Mouse (Mus musculus) forebrain, embryonic 11.5 days (tissue): Measurements from ENCODE around the gene Lingo1. TPM values are rescaled to one million over a fixed set of nuclear protein-coding genes. Genes with fewer than 3 reads are reported as not detected.

ENCODE experiments used
- ATAC-seq: fragments of 200-750 bp; cut with Nextera tagmentation; replicated peaks from 2 replicates; pipeline ENCODE4 v1.8.0; 2017; ENCODE audit warnings: moderate TSS enrichment; ENCODE audit not compliant: low FRiP score
- DNase-seq: peaks from one replicate; pipeline ENCODE4 v3.0.0-alpha.2; 2017; ENCODE audit warnings: low spot score
- H3K27ac ChIP-seq: fragments of 300-500 bp; sonication (generic); 2 replicates; pipeline ENCODE4 v1.5.1; 2014; ENCODE audit warnings: low read depth, low read length
- H3K27me3 ChIP-seq: fragments of 300-500 bp; sonication (generic); 2 replicates; pipeline ENCODE4 v1.6.1; 2014; ENCODE audit warnings: mild to moderate bottlenecking, low read length, mixed read lengths; ENCODE audit not compliant: control insufficient read depth, insufficient read depth
- H3K36me3 ChIP-seq: fragments of 300-500 bp; sonication (generic); 2 replicates; pipeline ENCODE4 v1.6.1; 2014; ENCODE audit warnings: mild to moderate bottlenecking, low read length, moderate library complexity, mixed read lengths; ENCODE audit not compliant: control insufficient read depth, insufficient read depth
- H3K4me1 ChIP-seq: fragments of 300-500 bp; sonication (generic); replicated peaks from 2 replicates; pipeline ENCODE4 v1.6.1; 2014; ENCODE audit warnings: low read length, mixed read lengths; ENCODE audit not compliant: control insufficient read depth, insufficient read depth
- H3K4me2 ChIP-seq: fragments of 300-500 bp; sonication (generic); 2 replicates; pipeline ENCODE4 v1.6.1; 2014; ENCODE audit warnings: low read depth, mild to moderate bottlenecking, low read length, moderate library complexity, mixed read lengths; ENCODE audit not compliant: severe bottlenecking
- H3K4me3 ChIP-seq: fragments of 300-500 bp; sonication (generic); 2 replicates; pipeline ENCODE4 v1.5.1; 2014; ENCODE audit warnings: low read depth, low read length
- H3K9ac ChIP-seq: fragments of 300-500 bp; sonication (generic); 2 replicates; pipeline ENCODE4 v1.6.1; 2014; ENCODE audit warnings: low read length
- H3K9me3 ChIP-seq: fragments of 300-500 bp; sonication (generic); 2 replicates; pipeline ENCODE4 v1.6.1; 2016; ENCODE audit warnings: low read length, mixed read lengths; ENCODE audit not compliant: control insufficient read depth
- WGBS: fragments of 180-500 bp; shearing (Covaris S2); extraction: QIAGEN DNeasy Blood & Tissue Kit; methylation state at CpG from one replicate; pipeline ENCODE4 v1.1.7; 2014; 5-methylcytosine and 5-hydroxymethylcytosine counted together
- polyA plus RNA-seq: library from polyadenylated mRNA; unstranded; fragments of >200 nt; fragmentation: Nextera tagmentation; extraction: Ambion mirVana; gene quantifications from 2 replicates; pipeline ENCODE4 v1.2.1, GENCODE M21; 2014

Lingo1 gene
- polyA plus RNA-seq, 1 experiment from 2014 or later = 2.5 TPM

GRCm38 (mm10) chr9:56746195-56746925 lies 49.9 kb downstream of the Lingo1 start:
- peak; percentile 69 for DNase-seq
- no peaks in the 10 kb centered on the region for H3K9me3 ChIP-seq
- WGBS = 47% methylated on average over 14 of the region's 14 CpGs
- H3K4me3 ChIP-seq = no peak overlapping the region
- peak; percentile 66 for ATAC-seq
- no peak overlapping the region for H3K4me2 ChIP-seq
- no peak overlapping the region for H3K27ac ChIP-seq
- H3K36me3 ChIP-seq = no peaks in the 10 kb centered on the region
- peaks cover 4% of the 10 kb centered on the region; the same call in 1 of the 2 replicates for H3K4me1 ChIP-seq
- H3K27me3 ChIP-seq = peaks cover 17% of the 10 kb centered on the region
- H3K9ac ChIP-seq = no peak overlapping the region

- ATAC-seq = no peak
- no peaks in the 10 kb centered on the region for H3K36me3 ChIP-seq
- no peaks in the 10 kb centered on the region for H3K9me3 ChIP-seq
- H3K4me3 ChIP-seq = no peak overlapping the region
- WGBS = 65% methylated on average over 5 of the region's 5 CpGs
- peaks cover 17% of the 10 kb centered on the region for H3K27me3 ChIP-seq
- no peak overlapping the region for H3K27ac ChIP-seq
- DNase-seq = no peak
- H3K9ac ChIP-seq = no peak overlapping the region
- H3K4me2 ChIP-seq = no peak overlapping the region
- H3K4me1 ChIP-seq = peaks cover 4% of the 10 kb centered on the region; the same call in 1 of the 2 replicates
These were observed 51.9 kb downstream of the Lingo1 start for GRCm38 (mm10) chr9:56744369-56744768.

GRCm38 (mm10) chr9:56739181-56739737 lies 57.0 kb downstream of the Lingo1 start:
- DNase-seq (no peak), ATAC-seq (no peak)
- no peaks in the 10 kb centered on the region for H3K9me3 ChIP-seq
- peaks cover 9% of the 10 kb centered on the region for H3K27me3 ChIP-seq
- no peak overlapping the region for H3K4me3 ChIP-seq
- no peak overlapping the region for H3K27ac ChIP-seq
- H3K9ac ChIP-seq = no peak overlapping the region
- no peaks in the 10 kb centered on the region for H3K4me1 ChIP-seq
- H3K4me2 ChIP-seq = no peak overlapping the region
- no peaks in the 10 kb centered on the region for H3K36me3 ChIP-seq
- 65% methylated on average over 5 of the region's 5 CpGs for WGBS

GRCm38 (mm10) chr9:56738261-56739171 lies 57.8 kb downstream of the Lingo1 start:
- WGBS = 45% methylated on average over 9 of the region's 9 CpGs
- Histone ChIP-seq H3K9ac (no peak overlapping the region), H3K4me3 (no peak overlapping the region), H3K27ac (no peak overlapping the region), H3K9me3 (no peaks in the 10 kb centered on the region), H3K36me3 (no peaks in the 10 kb centered on the region), H3K27me3 (peaks cover 5% of the 10 kb centered on the region; the same call in 1 of the 2 replicates), H3K4me1 (no peaks in the 10 kb centered on the region), H3K4me2 (no peak overlapping the region)
- DNase-seq (peak; percentile 86), ATAC-seq (no peak)

- H3K4me2 ChIP-seq = no peak overlapping the region
- no peaks in the 10 kb centered on the region for H3K27me3 ChIP-seq
- no peak overlapping the region for H3K9ac ChIP-seq
- no peaks in the 10 kb centered on the region for H3K4me1 ChIP-seq
- ATAC-seq (no peak), DNase-seq (no peak)
- no peak overlapping the region for H3K4me3 ChIP-seq
- H3K36me3 ChIP-seq = no peaks in the 10 kb centered on the region
- H3K27ac ChIP-seq = no peak overlapping the region
- WGBS = 73% methylated on average over 6 of the region's 6 CpGs
- H3K9me3 ChIP-seq = no peaks in the 10 kb centered on the region
These were observed 61.9 kb downstream of the Lingo1 start for GRCm38 (mm10) chr9:56734398-56734797.

- H3K9me3 ChIP-seq = no peaks in the 10 kb centered on the region
- H3K27me3 ChIP-seq = no peaks in the 10 kb centered on the region
- no peak overlapping the region for H3K27ac ChIP-seq
- H3K4me3 ChIP-seq = no peak overlapping the region
- no peak for ATAC-seq
- DNase-seq = no peak
- H3K4me1 ChIP-seq = peaks cover 8% of the 10 kb centered on the region
- H3K36me3 ChIP-seq = no peaks in the 10 kb centered on the region
- no peak overlapping the region for H3K9ac ChIP-seq
- no peak overlapping the region for H3K4me2 ChIP-seq
- 60% methylated on average over 2 of the region's 2 CpGs for WGBS
These were observed 65.3 kb downstream of the Lingo1 start for GRCm38 (mm10) chr9:56730997-56731396.

GRCm38 (mm10) chr9:56729145-56729544 lies 67.1 kb downstream of the Lingo1 start:
- 54% methylated on average over 2 of the region's 2 CpGs for WGBS
- H3K4me1 ChIP-seq = peaks cover 8% of the 10 kb centered on the region
- no peak overlapping the region for H3K4me2 ChIP-seq
- DNase-seq (no peak), ATAC-seq (no peak)
- no peaks in the 10 kb centered on the region for H3K36me3 ChIP-seq
- no peaks in the 10 kb centered on the region for H3K9me3 ChIP-seq
- H3K27me3 ChIP-seq = no peaks in the 10 kb centered on the region
- H3K9ac ChIP-seq = no peak overlapping the region
- no peak overlapping the region for H3K27ac ChIP-seq
- H3K4me3 ChIP-seq = no peak overlapping the region

GRCm38 (mm10) chr9:56727703-56728684 lies 68.3 kb downstream of the Lingo1 start:
- H3K9ac ChIP-seq = no peak overlapping the region
- H3K4me3 ChIP-seq = no peak overlapping the region
- ATAC-seq (no peak), DNase-seq (no peak)
- H3K27ac ChIP-seq = no peak overlapping the region
- H3K9me3 ChIP-seq = no peaks in the 10 kb centered on the region
- H3K4me2 ChIP-seq = no peak overlapping the region
- no peaks in the 10 kb centered on the region for H3K27me3 ChIP-seq
- 53% methylated on average over 15 of the region's 15 CpGs for WGBS
- peaks cover 8% of the 10 kb centered on the region for H3K4me1 ChIP-seq
- H3K36me3 ChIP-seq = no peaks in the 10 kb centered on the region
